Comparison of ENCODE assay signal across 28 mouse cellular contexts in genomic region chr8:64598206-64598605, GRCm38 (mm10).
"Had no signal": no experiment of that assay in that cellular context is flagged by ENCODE, and none has a peak within 500 bp of the region (broad histone marks: within the 10 kb centered on the region; RNA-seq: fewer than 3 reads in every experiment).

No protein-coding gene starts in this region.

- H3K9ac ChIP-seq: heart, embryonic 12.5 days; hindbrain, embryonic 12.5 days; hindbrain, embryonic 14.5 days; intestine, embryonic 15.5 days; limb, embryonic 12.5 days; liver, embryonic 13.5 days; liver, embryonic 15.5 days had no signal

- DNase-seq: gastrocnemius, adult 2 months; gastrocnemius, postnatal 10 days; gastrocnemius, postnatal 25 days; heart, adult 18-20 months; heart, postnatal 10 days; heart, postnatal 4 days; kidney, adult 18-20 months; kidney, adult 8-10 months; kidney, postnatal 10 days; kidney, postnatal 25 days; kidney, postnatal 4 days; liver; liver, embryonic 13.5 days had no signal

- H3K36me3 ChIP-seq: heart, embryonic 10.5 days; intestine, embryonic 15.5 days; liver, embryonic 13.5 days; liver, embryonic 15.5 days had no signal

- H3K9me3 ChIP-seq: heart, embryonic 10.5 days; heart, embryonic 12.5 days; hindbrain, embryonic 10.5 days; hindbrain, embryonic 12.5 days; intestine, embryonic 15.5 days; limb, embryonic 10.5 days; limb, embryonic 12.5 days; liver, embryonic 13.5 days; liver, embryonic 15.5 days had no signal

- ATAC-seq: hindbrain, embryonic 16.5 days; inflammation-experienced regulatory T-cells, adult 6 months; intestine, embryonic 15.5 days; intestine, postnatal 0 days had no signal

- H3K4me3 ChIP-seq: gastrocnemius, adult 2 months; heart, embryonic 10.5 days; heart, embryonic 12.5 days; hindbrain, embryonic 10.5 days; hindbrain, embryonic 12.5 days; intestine, embryonic 15.5 days; layer of hippocampus, adult 2 months; left cerebral cortex, adult 2 months; limb, embryonic 10.5 days; limb, embryonic 12.5 days; liver, embryonic 13.5 days; liver, embryonic 15.5 days had no signal

- H3K27me3 ChIP-seq: heart, embryonic 12.5 days; hindbrain, embryonic 12.5 days; intestine, embryonic 15.5 days; limb, embryonic 12.5 days; liver, embryonic 13.5 days; liver, embryonic 15.5 days had no signal

- H3K4me1 ChIP-seq: heart, embryonic 12.5 days; hindbrain, embryonic 10.5 days; hindbrain, embryonic 12.5 days; intestine, embryonic 15.5 days; limb, embryonic 10.5 days; liver, embryonic 13.5 days; liver, embryonic 15.5 days had no signal

- H3K4me2 ChIP-seq: heart, embryonic 12.5 days; hindbrain, embryonic 12.5 days; hindbrain, embryonic 14.5 days; intestine, embryonic 15.5 days; limb, embryonic 12.5 days; liver, embryonic 11.5 days; liver, embryonic 13.5 days; liver, embryonic 15.5 days had no signal

- H3K27ac ChIP-seq: gastrocnemius, adult 2 months; heart, embryonic 10.5 days; hindbrain, embryonic 10.5 days; hindbrain, embryonic 12.5 days; hindbrain, embryonic 14.5 days; intestine, embryonic 15.5 days; layer of hippocampus, adult 2 months; left cerebral cortex, adult 2 months; limb, embryonic 10.5 days; limb, embryonic 12.5 days; liver, embryonic 13.5 days; liver, embryonic 15.5 days had no signal
